ENCODE assay signal across 8 mouse cellular contexts in genomic region chr2:110019656-110020055, GRCm38 (mm10). TPM values are rescaled to one million over a fixed set of nuclear protein-coding genes. Genes with fewer than 3 reads are reported as not detected.
DNase-seq lines count a peak whose midpoint lies in the region; ATAC-seq and TF ChIP-seq lines count a peak whose summit lies in the region.
"Had no signal": no experiment of that assay in that cellular context is flagged by ENCODE, and none has a peak within 500 bp of the region (broad histone marks: within the 10 kb centered on the region; RNA-seq: fewer than 3 reads in every experiment).

No protein-coding gene starts in this region.

- no peak for DNase-seq in limb, embryonic 10.5 days (ENCODE audit: low spot score)
- no peak for DNase-seq in hindbrain, postnatal 0 days (ENCODE audit: low spot score)
- no peak for DNase-seq in T-cell, adult 2 months (ENCODE audit: low spot score)
- DNase-seq in cerebellum, adult 11 months: no peak

- peaks cover 32% of the 10 kb centered on the region for H3K4me1 ChIP-seq in limb, embryonic 12.5 days (replicated peaks)
- peaks cover 22% of the 10 kb centered on the region for H3K4me1 ChIP-seq in limb, embryonic 10.5 days
- H3K4me1 ChIP-seq in forebrain, embryonic 16.5 days (replicated peaks; ENCODE audit: control insufficient read depth, insufficient read depth, low read length): peaks cover 27% of the 10 kb centered on the region
- peaks cover 4% of the 10 kb centered on the region; the same call in 1 of the 2 replicates for H3K4me1 ChIP-seq in hindbrain, postnatal 0 days (ENCODE audit: insufficient read depth, low read length)
- H3K4me1 ChIP-seq in neural tube, embryonic 12.5 days: peaks cover 20% of the 10 kb centered on the region

- H3K36me3 ChIP-seq in limb, embryonic 12.5 days: peaks cover 34% of the 10 kb centered on the region
- H3K36me3 ChIP-seq in limb, embryonic 10.5 days: peaks cover 43% of the 10 kb centered on the region
- H3K36me3 ChIP-seq in forebrain, embryonic 16.5 days (ENCODE audit: control insufficient read depth, insufficient read depth): 0 out of 2 replicates have a peak, but pooled peaks cover 5% of the 10 kb centered on the region
- no peaks in the 10 kb centered on the region; the same call in 1 of the 2 replicates for H3K36me3 ChIP-seq in hindbrain, postnatal 0 days (ENCODE audit: insufficient read depth, low read length)
- H3K36me3 ChIP-seq in neural tube, embryonic 12.5 days: peaks cover 16% of the 10 kb centered on the region

- H3K4me3 ChIP-seq in limb, embryonic 12.5 days (replicated peaks): peak overlapping the region; percentile 5; the same call in 1 of the 2 replicates
- no peak overlapping the region; the same call in 1 of the 2 replicates for H3K4me3 ChIP-seq in limb, embryonic 10.5 days
- H3K4me3 ChIP-seq in forebrain, embryonic 16.5 days (replicated peaks; ENCODE audit: low read length): no peak overlapping the region
- no peak overlapping the region for H3K4me3 ChIP-seq in hindbrain, postnatal 0 days (ENCODE audit: low read length)
- H3K4me3 ChIP-seq in neural tube, embryonic 12.5 days: no peak overlapping the region
- H3K4me3 ChIP-seq: left cerebral cortex, adult 2 months had no signal

- no peaks in the 10 kb centered on the region for H3K27me3 ChIP-seq in limb, embryonic 12.5 days
- no peaks in the 10 kb centered on the region for H3K27me3 ChIP-seq in limb, embryonic 10.5 days (ENCODE audit: low read depth, poor library complexity, severe bottlenecking)
- 0 out of 2 replicates have a peak, but pooled peaks cover 2% of the 10 kb centered on the region for H3K27me3 ChIP-seq in forebrain, embryonic 16.5 days (replicated peaks; ENCODE audit: control insufficient read depth, insufficient read depth, low read length)
- no peaks in the 10 kb centered on the region for H3K27me3 ChIP-seq in hindbrain, postnatal 0 days (ENCODE audit: insufficient read depth, low read length)
- H3K27me3 ChIP-seq in neural tube, embryonic 12.5 days (replicated peaks): no peaks in the 10 kb centered on the region

- no peak overlapping the region; the same call in 1 of the 2 replicates for H3K9ac ChIP-seq in limb, embryonic 12.5 days (replicated peaks)
- no peak overlapping the region for H3K9ac ChIP-seq in forebrain, embryonic 16.5 days (replicated peaks; ENCODE audit: low read depth, low read length)
- H3K9ac ChIP-seq in hindbrain, postnatal 0 days (replicated peaks; ENCODE audit: low read length): no peak overlapping the region
- peak overlapping the region; percentile 17; the same call in 1 of the 2 replicates for H3K9ac ChIP-seq in neural tube, embryonic 12.5 days

- ATAC-seq in limb, embryonic 12.5 days (ENCODE audit: insufficient number of reproducible peaks, insufficient read depth, low FRiP score, low TSS enrichment, low read depth): no peak
- ATAC-seq in forebrain, embryonic 16.5 days: no peak
- no peak for ATAC-seq in hindbrain, postnatal 0 days
- ATAC-seq in neural tube, embryonic 12.5 days (ENCODE audit: low FRiP score, low read depth): no peak

- WGBS in limb, embryonic 12.5 days: 82% methylated on average over 4 of the region's 4 CpGs
- WGBS in limb, embryonic 10.5 days: 93% methylated on average over 4 of the region's 4 CpGs
- 65% methylated on average over 4 of the region's 4 CpGs for WGBS in forebrain, embryonic 16.5 days
- 67% methylated on average over 4 of the region's 4 CpGs for WGBS in hindbrain, postnatal 0 days
- 83% methylated on average over 4 of the region's 4 CpGs for WGBS in neural tube, embryonic 12.5 days

- TF ChIP-seq CTCF in hindbrain, postnatal 0 days (IDR thresholded peaks at IDR 0.05; ENCODE audit: low read depth): no peak

- H3K27ac ChIP-seq in limb, embryonic 12.5 days: no peak overlapping the region
- no peak overlapping the region for H3K27ac ChIP-seq in limb, embryonic 10.5 days
- no peak overlapping the region for H3K27ac ChIP-seq in forebrain, embryonic 16.5 days (ENCODE audit: low read length)
- H3K27ac ChIP-seq in hindbrain, postnatal 0 days: no peak overlapping the region
- no peak overlapping the region for H3K27ac ChIP-seq in neural tube, embryonic 12.5 days
- H3K27ac ChIP-seq: left cerebral cortex, adult 2 months had no signal

- peak overlapping the region; percentile 83 for H3K4me2 ChIP-seq in limb, embryonic 12.5 days
- H3K4me2 ChIP-seq in forebrain, embryonic 16.5 days (ENCODE audit: low read length): 0 out of 2 replicates have a peak overlapping the region, but pooled peaks have one; percentile 1
- H3K4me2 ChIP-seq in hindbrain, postnatal 0 days (ENCODE audit: low read depth, low read length): peak overlapping the region; percentile 13; the same call in 1 of the 2 replicates
- peak overlapping the region; percentile 78 for H3K4me2 ChIP-seq in neural tube, embryonic 12.5 days (replicated peaks)

- no peaks in the 10 kb centered on the region for H3K9me3 ChIP-seq in limb, embryonic 12.5 days
- no peaks in the 10 kb centered on the region for H3K9me3 ChIP-seq in limb, embryonic 10.5 days (replicated peaks)
- no peaks in the 10 kb centered on the region for H3K9me3 ChIP-seq in forebrain, embryonic 16.5 days (ENCODE audit: control insufficient read depth, low read length)
- H3K9me3 ChIP-seq in hindbrain, postnatal 0 days (ENCODE audit: low read length): no peaks in the 10 kb centered on the region
- no peaks in the 10 kb centered on the region for H3K9me3 ChIP-seq in neural tube, embryonic 12.5 days

RNA-seq across cellular contexts. Expression of gene Ccdc34, which starts 2.0 kb away (rescaled TPM):
- 61.0 and 61.4 TPM in 2 replicates for polyA plus RNA-seq in limb, embryonic 12.5 days (2016; fragmentation: Nextera tagmentation; extraction: Ambion mirVana)
- polyA plus RNA-seq in limb, embryonic 10.5 days (2016; fragmentation: Nextera tagmentation; extraction: Ambion mirVana): 49.3 and 57.2 TPM in 2 replicates
- 31.2 and 33.5 TPM in 2 replicates for polyA plus RNA-seq in forebrain, embryonic 16.5 days (2015; fragmentation: Nextera tagmentation; extraction: Ambion mirVana)
- 15.8 and 18.6 TPM in 2 replicates for total RNA-seq in hindbrain, postnatal 0 days (2014; rRNA removed)
- polyA plus RNA-seq in hindbrain, postnatal 0 days (2015; fragmentation: Nextera tagmentation; extraction: Ambion mirVana): 30.2 and 32.3 TPM in 2 replicates
- polyA plus RNA-seq in neural tube, embryonic 12.5 days (2016; fragmentation: Nextera tagmentation; extraction: Ambion mirVana): 51.3 and 55.6 TPM in 2 replicates

Comparison
In these comparisons a context has a peak if more than half of its experiments do, and no peak if none do; other contexts are left out.
1. H3K4me2 ChIP-seq: peak in every context shown above with its lines; median percentile 83 in limb, embryonic 12.5 days; 78 in neural tube, embryonic 12.5 days; 13 in hindbrain, postnatal 0 days; 1 in forebrain, embryonic 16.5 days.